Mouse (Mus musculus) kidney, postnatal 4 days (tissue): Measurements from ENCODE around the gene Stmn1.

Experiments used
- DNase-seq, 2 experiments: peaks; one replicate each; pipeline ENCODE4 v3.0.0; 2021; ENCODE audit warnings: mixed read lengths in 2 of 2

Stmn1 gene

DNA sequence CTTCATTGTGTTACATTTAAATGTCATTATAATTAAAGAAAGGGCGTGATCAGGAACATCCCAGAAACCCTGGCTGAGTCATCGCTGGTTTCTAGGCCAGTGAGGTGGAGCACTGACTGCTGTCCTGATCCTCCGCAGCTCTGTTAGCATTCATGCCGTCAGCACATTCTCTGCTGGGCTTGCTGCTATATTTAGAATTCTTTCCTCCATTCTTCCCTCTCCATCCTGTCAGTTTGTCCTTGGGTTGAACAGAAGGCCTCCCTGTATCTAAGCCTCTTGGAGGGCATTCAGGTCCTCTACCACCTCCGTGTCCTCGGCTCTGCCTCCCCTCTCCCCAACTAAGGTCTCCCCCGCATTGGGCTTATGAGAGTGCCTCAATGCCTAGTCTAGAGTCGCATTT lies 48.9 kb downstream of the Stmn1 start:
- DNase-seq: peak in 1 of 2 experiments; percentile 35

DNA sequence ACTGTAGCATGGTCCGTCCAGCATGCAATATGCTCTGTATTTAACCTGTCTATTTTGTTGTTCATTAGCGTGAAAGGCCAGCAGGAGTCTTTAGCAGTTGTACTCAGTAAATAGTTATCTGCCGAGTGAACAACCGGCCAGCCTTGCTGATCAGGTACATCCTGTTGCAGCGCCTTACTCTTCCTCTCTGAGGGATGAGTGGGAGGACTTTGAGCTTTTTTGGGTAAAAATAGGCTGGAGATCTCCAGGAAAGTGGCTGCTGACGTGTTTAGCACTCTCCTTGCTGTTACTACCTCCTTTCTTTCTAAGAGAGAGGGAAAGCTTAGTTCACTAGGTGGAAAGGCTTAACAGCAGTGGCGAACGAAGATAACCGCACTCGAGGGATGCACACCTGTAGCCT lies 49.6 kb downstream of the Stmn1 start:
- no peak for DNase-seq

DNA sequence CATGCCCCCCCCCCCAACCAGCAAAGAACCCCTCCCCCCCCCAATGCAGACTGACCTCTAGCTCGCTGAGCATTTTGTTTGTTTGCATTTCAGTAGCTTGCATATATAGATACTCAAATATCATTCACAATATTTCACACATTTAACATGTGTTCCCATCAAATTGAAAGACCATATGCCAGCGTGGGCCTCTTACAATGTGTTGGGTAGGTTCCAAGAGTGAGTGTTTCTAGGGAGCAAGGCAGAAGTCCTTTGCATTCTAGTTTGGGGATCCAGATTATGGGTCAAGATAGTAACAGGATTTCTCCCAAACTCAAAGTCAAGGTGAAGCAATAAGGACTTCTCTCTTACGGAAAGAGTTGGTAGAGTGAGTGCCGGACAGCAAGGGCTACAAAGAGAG lies 50.4 kb downstream of the Stmn1 start:
- DNase-seq: no peak

DNA sequence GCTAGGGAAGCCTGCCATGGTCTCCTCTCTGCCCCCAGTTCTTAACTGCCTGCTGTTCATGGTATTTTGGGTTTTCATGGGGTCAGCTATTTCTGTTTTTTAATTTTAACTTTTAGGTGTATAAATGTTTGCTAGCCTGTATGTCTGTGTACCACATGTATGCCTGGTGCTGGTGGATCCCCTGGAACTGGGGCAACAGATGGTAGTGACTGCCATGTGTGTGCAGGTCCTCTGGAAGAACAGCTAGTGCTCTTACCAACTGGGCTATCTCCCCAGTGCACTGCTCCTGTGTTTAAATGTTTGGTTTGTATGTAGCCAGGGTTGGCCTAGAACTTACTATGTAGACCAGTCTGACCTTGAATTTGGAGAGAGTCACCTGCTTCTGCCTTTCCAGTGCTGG lies 51.2 kb downstream of the Stmn1 start:
- DNase-seq: no peak
